Mouse (Mus musculus) spleen, adult 18-20 months (tissue): Measurements from ENCODE around the gene Smyd1.

Source experiments
- DNase-seq, 2 experiments: peaks; one replicate each; pipeline ENCODE4 v3.0.0; 2022; ENCODE audit warnings: mixed read lengths in 2 of 2

Gene Smyd1

GRCm38 (mm10) chr6:71201925-71202324 is 120.1 kb downstream of the Smyd1 start:
- DNase-seq: no peak

DNA sequence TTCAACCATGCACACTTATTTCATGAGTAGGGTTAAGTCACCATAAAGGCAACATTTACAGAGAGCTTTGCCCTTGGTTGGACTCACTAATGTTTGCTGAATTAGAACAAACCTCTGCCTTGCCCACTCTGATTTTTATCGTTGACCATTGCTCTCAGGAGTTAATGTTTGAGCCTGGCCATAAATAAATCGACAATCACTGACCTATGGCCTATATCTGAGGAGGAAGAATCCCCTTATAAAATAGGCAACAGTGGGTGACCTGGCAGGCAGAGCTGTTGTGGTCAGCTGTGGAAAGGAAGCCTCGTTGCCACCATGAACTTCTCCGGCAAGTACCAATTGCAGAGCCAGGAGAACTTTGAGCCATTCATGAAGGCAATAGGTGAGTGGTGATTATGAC is 122.4 kb downstream of the Smyd1 start, which contains the start of gene Fabp1:
Gene Fabp1 (plus strand): TSS at position 216 of the 400 bp plus-strand sequence.
- DNase-seq: no peak

DNA sequence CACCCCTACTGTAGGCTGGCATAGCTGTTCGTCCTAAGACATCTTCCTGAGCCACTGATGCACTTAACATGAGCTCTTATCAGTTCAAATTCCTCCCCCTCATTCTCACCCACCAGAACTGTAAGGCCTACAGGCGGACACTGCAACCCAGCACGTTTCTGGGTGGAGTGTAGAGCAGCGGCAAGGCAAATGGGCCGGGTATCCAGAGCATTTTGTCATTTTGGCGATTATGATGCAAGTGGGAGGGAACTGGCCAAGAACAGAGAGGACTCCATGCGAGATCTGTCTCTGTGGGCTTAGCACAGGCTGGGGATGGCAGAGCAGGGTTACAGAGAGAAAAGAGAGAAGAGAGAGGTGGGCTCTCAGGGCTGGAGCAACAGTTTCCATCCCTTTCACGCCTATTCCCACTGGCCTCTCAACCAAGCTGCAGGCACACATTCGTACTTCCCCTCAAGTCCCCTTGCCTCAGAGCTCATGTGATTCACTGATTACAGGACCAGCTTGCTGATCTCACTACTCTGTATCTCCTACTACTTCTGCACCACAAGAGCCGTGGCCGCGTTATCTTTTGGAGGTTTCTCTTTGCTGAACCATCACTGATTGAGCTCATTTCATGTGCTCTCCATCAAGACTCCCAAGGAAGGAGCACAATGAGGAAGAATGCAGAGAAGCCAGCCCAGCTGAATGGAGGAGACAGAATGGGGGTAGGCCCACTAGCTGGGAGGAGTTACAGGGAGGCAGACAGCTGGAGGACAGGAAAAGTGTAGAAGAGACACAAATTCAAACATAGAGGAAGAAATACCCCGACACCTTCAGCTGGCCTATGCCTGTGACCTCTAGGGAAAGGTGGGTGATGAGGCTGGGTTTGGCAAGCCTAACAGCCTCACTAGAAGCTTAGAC is 124.1 kb downstream of the Smyd1 start:
- DNase-seq: no peak

DNA sequence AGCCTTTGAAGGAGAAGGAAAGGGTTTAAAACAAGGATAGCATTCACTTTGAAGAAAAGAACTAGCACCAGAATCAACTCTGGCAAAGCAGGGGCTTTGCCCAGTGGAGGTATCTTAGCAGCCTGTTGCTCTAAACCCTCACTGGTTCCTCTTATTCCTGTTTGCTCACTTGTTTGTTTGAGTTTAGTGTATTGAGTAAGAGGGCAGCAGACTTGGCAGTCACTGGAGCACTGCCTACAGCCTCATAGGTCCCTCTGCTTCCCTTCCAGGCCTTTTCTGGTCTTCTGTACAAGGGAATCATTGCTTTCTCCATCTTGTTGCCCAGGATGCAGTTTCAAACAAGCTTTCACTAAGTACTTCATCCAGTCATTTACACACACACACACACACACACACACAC is 125.9 kb downstream of the Smyd1 start:
- no peak for DNase-seq

DNA sequence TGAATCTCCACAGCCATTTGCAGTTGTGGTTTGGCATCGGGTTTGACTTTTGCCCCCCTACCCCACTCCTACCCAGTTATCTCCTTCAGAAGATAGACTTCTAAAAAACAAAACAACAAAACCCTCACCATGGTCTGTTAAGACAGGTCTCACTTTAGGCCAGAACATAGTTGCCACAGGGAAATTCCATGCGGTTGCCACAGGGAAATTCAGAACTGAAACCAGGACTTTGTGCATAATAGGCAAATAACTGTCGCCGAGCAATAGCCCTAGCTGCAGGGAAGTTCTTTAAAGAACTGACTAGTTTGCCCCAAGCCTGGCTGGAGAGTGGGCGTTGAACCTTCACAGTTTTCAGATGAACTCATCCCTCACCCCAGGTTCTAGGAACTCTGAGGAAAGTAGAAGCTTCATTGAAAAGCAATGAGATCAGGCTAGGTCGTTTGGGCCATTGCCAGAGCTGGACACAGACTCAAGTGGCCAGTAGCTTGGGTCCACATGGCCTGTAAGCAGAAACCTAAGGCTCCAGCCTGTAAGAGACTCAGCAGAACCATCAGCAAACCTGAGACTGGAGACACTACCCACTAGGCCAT is 128.8 kb downstream of the Smyd1 start:
- DNase-seq: no peak

DNA sequence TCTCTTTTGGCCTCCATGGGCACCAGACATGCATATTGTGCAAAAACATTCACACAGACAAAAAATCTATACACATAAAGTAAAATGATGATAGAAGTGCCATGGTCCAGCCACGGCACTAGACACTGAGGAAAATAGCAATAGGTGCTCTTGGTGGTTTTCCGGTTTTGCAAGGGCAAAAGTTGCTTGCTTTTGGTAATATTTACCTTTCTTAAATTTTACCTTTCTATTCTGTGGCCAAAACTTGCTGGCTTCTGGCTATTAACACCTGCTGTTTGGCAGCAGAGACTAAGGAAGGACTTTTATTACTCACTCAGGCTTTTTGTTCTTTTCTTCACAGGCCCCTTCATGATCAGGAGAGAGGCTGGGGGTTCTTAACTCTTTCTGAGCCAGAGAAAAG is 131.5 kb downstream of the Smyd1 start:
- DNase-seq: no peak

GRCm38 (mm10) chr6:71189578-71189977 is 132.5 kb downstream of the Smyd1 start:
- no peak for DNase-seq

DNA sequence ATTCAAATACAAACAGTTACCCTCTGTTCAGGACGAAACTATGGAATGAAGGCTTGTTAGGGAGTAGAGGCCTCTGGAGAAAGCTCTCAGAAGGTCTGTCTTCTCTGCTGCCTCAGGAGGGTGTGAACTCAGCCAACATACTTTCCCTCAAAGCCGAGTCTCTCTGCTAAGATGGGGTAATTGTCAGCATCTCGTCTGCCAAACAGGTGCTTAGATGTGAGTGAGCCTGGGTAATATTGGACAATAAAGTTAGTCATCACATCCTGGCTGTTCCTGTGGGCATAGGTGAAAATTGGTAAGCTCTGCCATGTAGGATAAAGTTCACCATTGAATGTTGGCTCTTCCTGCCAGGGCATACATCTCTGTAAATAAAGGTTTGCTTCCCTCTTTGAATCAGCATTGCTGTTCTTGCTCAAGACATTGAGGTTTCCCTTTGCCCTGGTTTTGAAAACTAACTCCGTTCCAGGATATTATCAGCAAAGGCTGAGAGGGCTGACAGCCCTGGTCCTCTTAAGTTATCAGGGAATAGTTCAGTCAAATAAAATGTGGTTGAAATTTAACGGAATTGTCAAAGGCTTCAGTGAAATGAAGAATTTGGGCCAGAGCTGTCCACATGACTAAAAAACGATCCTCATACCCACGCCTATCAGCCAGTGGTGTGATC is 137.0 kb downstream of the Smyd1 start:
- no peak for DNase-seq

GRCm38 (mm10) chr6:71180596-71180995 is 141.4 kb downstream of the Smyd1 start:
- no peak for DNase-seq

- DNase-seq: no peak
Observed at GRCm38 (mm10) chr6:71172812-71173580, 149.0 kb downstream of the Smyd1 start.

DNA sequence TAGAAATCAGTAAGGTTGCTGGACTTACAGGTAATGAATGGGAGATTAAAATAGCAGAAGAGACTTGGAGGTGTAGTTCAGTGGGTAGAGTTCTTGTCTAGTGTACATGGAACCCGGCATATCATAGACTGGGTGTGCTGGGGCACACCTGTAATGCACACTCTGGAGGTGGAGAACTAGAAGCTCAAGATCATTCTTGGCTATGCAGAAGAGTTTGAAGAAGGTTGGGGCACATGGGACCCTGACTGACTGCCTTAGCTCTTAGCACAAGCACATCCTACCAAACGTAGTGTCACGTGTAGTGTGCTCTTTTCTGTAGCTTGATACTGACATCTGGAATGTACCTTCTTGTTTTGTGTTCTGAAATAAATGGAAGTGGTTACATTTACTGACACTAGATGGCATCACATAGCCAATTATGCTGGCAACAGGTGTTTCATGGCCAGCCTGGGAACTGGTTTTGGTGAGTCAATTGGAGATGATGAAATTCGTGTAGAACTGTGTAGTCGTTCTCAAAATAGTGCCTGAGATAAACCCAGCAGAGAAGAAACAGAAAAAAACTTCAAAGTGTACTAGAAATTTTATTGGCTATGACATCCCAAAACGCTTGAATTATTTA is 155.4 kb downstream of the Smyd1 start:
- no peak for DNase-seq

DNA sequence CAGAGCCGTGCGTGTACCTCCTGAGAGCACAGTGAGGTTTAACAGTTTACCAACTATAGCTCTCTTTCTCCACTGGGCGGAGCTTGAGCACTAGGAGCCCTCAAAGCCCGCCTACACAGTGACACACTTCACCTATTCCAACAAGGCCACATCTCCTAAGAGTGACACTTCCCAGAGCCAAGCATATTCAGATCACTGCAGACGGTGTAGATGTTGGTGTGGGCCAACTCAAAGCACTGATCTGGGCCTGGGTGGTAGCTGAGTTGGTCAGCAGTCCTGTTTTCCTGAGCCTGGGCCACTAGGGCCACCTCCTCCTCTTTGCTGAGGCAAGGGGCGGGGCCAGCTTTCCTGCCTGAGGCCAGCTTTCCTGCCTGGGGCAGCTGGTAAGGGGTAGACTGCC is 157.6 kb downstream of the Smyd1 start:
- DNase-seq: no peak
